Mouse (Mus musculus) testis, adult 2 months (tissue): ENCODE data around the gene Tnmd.

ENCODE experiments used
- CTCF ChIP-seq: fragments of 200-500 bp; IDR thresholded peaks from 2 replicates; pipeline ENCODE4 v1.5.1; 2012; ENCODE audit warnings: low read depth, mild to moderate bottlenecking, inconsistent platforms, low read length, moderate library complexity; ENCODE audit not compliant: control insufficient read depth, insufficient read depth, insufficient replicate concordance
- POLR2A ChIP-seq: fragments of 200-500 bp; IDR thresholded peaks from 2 replicates; pipeline ENCODE4 v1.6.1; 2012; ENCODE audit warnings: low read depth, mild to moderate bottlenecking, inconsistent platforms, low read length, moderate library complexity; ENCODE audit not compliant: control insufficient read depth

GRCm38 (mm10) chrX:133888111-133888510 lies 37.3 kb downstream of the Tnmd start:
- TF ChIP-seq CTCF, result no peak
- no peak for TF ChIP-seq POLR2A
